Mouse (Mus musculus) Patski (cell line): Measurements from ENCODE around the gene Cox5a. TPM values are rescaled to one million over a fixed set of nuclear protein-coding genes. Genes with fewer than 3 reads are reported as not detected.
A peak's percentile ranks its signal among the peaks of the same experiment; 100 is the strongest.

Source experiments
- ATAC-seq: fragments of 100-300 bp; one replicate; pipeline ENCODE4 v1.8.0; 2021
- CTCF ChIA-PET: fragments of 350-600 bp; sonication (Branson Sonifier 250); formaldehyde crosslinking; loops from one replicate; lab custom pipeline; 2022; ENCODE audit warnings: inconsistent platforms; lab: Charles Lee
- POLR2A ChIA-PET: fragments of 350-600 bp; sonication (Branson Sonifier 250); formaldehyde crosslinking; loops from one replicate; lab custom pipeline; 2022; ENCODE audit warnings: antibody characterized with exemption, inconsistent platforms; lab: Charles Lee
- DNase-seq: peaks from one replicate; pipeline ENCODE4 v3.0.0-alpha.2; 2011; ENCODE audit warnings: low read depth, low spot score
- H3K27me3 ChIP-seq: fragments of 371-371 bp; one replicate; pipeline ENCODE4 v1.5.1; 2021
- CTCF ChIP-seq: fragments of 100-300 bp; IDR thresholded peaks from one replicate; pipeline ENCODE4 v1.5.1; 2021
- in situ Hi-C: fragments of 300-500 bp; cut with MboI; formaldehyde crosslinking; loops from 3 replicates; pipeline ENCODE4 v1.11.1; 2018; ENCODE audit warnings: low pct_unique_long_range_greater_than_20kb, mixed read lengths
- polyA plus RNA-seq: library from polyadenylated mRNA; unstranded; gene quantifications from one replicate; pipeline ENCODE4 v1.2.3, GENCODE M21; 2021

Cox5a gene
- polyA plus RNA-seq, 1 experiment from 2014 or later, result 1,082 TPM

GRCm38 (mm10) chr9:57523754-57524153 lies 2.7 kb downstream of the Cox5a start:
- H3K27me3 ChIP-seq, result no peaks in the 10 kb centered on the region
- ATAC-seq (no peak), DNase-seq (no peak)
- ChIA-PET CTCF (interaction anchor here (1.3 to 1.6 kb wide), 2 partner anchors 9 to 18 kb away, joined by 4 to 5 read pairs; no protein-coding TSS in a partner anchor), POLR2A (no interaction called here)
- TF ChIP-seq CTCF, result peak; percentile 28
- in situ Hi-C loops, result loop anchor here (5.0 kb wide), 2 partner anchors 119 to 316 kb away; no protein-coding TSS in a partner anchor

- ATAC-seq (no peak), DNase-seq (no peak)
- in situ Hi-C loops, result loop anchor here (5.0 kb wide), 2 partner anchors 118 to 317 kb away; no protein-coding TSS in a partner anchor
- no peaks in the 10 kb centered on the region for H3K27me3 ChIP-seq
- ChIA-PET POLR2A (interaction anchor here (0.6 kb wide), 1 partner anchor 345 kb away, joined by 4 read pairs; no protein-coding TSS in a partner anchor), CTCF (interaction anchor here (0.7 to 1.6 kb wide), 3 partner anchors 8 to 39 kb away, joined by 3 to 5 read pairs (median 4); no protein-coding TSS in a partner anchor)
- no peak for TF ChIP-seq CTCF
These were observed 3.4 kb downstream of the Cox5a start for GRCm38 (mm10) chr9:57524439-57524838.

GRCm38 (mm10) chr9:57525516-57525915 lies 4.4 kb downstream of the Cox5a start:
- ATAC-seq (no peak), DNase-seq (no peak)
- in situ Hi-C loops, result no loop called here
- ChIA-PET CTCF (no interaction called here), POLR2A (no interaction called here)
- no peaks in the 10 kb centered on the region for H3K27me3 ChIP-seq
- no peak for TF ChIP-seq CTCF

- H3K27me3 ChIP-seq, result no peaks in the 10 kb centered on the region
- ChIA-PET POLR2A (no interaction called here), CTCF (interaction anchor here (1.1 kb wide), 1 partner anchor 9 kb away, joined by 3 read pairs; no protein-coding TSS in a partner anchor)
- ATAC-seq (no peak), DNase-seq (no peak)
- TF ChIP-seq CTCF, result no peak
- in situ Hi-C loops, result no loop called here
These were observed 5.4 kb downstream of the Cox5a start for GRCm38 (mm10) chr9:57526435-57526834.

- TF ChIP-seq CTCF, result no peak
- ATAC-seq (no peak), DNase-seq (no peak)
- POLR2A ChIA-PET, result no interaction called here
- in situ Hi-C loops, result no loop called here
- no peaks in the 10 kb centered on the region for H3K27me3 ChIP-seq
- CTCF ChIA-PET, result interaction anchor here (0.8 kb wide), 1 partner anchor 8 kb away, joined by 4 read pairs; no protein-coding TSS in a partner anchor
These were observed 10.9 kb downstream of the Cox5a start for GRCm38 (mm10) chr9:57531946-57532345.

- TF ChIP-seq CTCF, result no peak
- CTCF ChIA-PET, result interaction anchor here (2.0 kb wide), 1 partner anchor 15 kb away, joined by 6 read pairs; the partner anchor contains the start of gene Cox5a
- no peaks in the 10 kb centered on the region for H3K27me3 ChIP-seq
- DNase-seq, result no peak
- POLR2A ChIA-PET, result interaction anchor here (0.7 to 1.1 kb wide), 3 partner anchors 15 to 307 kb away, joined by 4 to 10 read pairs (median 5); partner anchors contain the start of gene Cox5a
- in situ Hi-C loops, result no loop called here
- no peak for ATAC-seq
These were observed 15.3 kb downstream of the Cox5a start for GRCm38 (mm10) chr9:57536362-57536761.

- ChIA-PET POLR2A (interaction anchor here (1.3 kb wide), 1 partner anchor 13 kb away, joined by 4 read pairs; no protein-coding TSS in a partner anchor), CTCF (interaction anchor here (2.0 kb wide), 1 partner anchor 16 kb away, joined by 6 read pairs; the partner anchor contains the start of gene Cox5a)
- no peak for TF ChIP-seq CTCF
- ATAC-seq (peak; percentile 77), DNase-seq (no peak)
- in situ Hi-C loops, result no loop called here
- H3K27me3 ChIP-seq, result no peaks in the 10 kb centered on the region
These were observed 16.1 kb downstream of the Cox5a start, which contains the start of gene Fam219b for GRCm38 (mm10) chr9:57537044-57537727. Fam219b (plus strand) TSS chr9:57537528.

GRCm38 (mm10) chr9:57537728-57538181 lies 16.7 kb downstream of the Cox5a start:
- peak; percentile 6 for ATAC-seq
- POLR2A ChIA-PET, result interaction anchor here (1.3 kb wide), 1 partner anchor 12 kb away, joined by 4 read pairs; no protein-coding TSS in a partner anchor
- in situ Hi-C loops, result no loop called here
- H3K27me3 ChIP-seq, result no peaks in the 10 kb centered on the region
- DNase-seq, result no peak
- TF ChIP-seq CTCF, result no peak
- CTCF ChIA-PET, result no interaction called here

- CTCF ChIA-PET, result no interaction called here
These were observed 18.5 kb downstream of the Cox5a start for GRCm38 (mm10) chr9:57539550-57539949.

GRCm38 (mm10) chr9:57541312-57541711 lies 20.2 kb downstream of the Cox5a start:
- ChIA-PET CTCF (interaction anchor here (0.9 to 1.3 kb wide), 8 partner anchors 9 to 110 kb away, joined by 3 to 5 read pairs (median 3); no protein-coding TSS in a partner anchor), POLR2A (interaction anchor here (0.8 kb wide), 1 partner anchor 10 kb away, joined by 4 read pairs; no protein-coding TSS in a partner anchor)
- in situ Hi-C loops, result no loop called here
- no peak for ATAC-seq
- H3K27me3 ChIP-seq, result no peaks in the 10 kb centered on the region
- TF ChIP-seq CTCF, result no peak
- no peak for DNase-seq

More at GRCm38 (mm10) chr9:57539550-57539949, 18.5 kb downstream of the Cox5a start:
- TF ChIP-seq CTCF, result no peak
- in situ Hi-C loops, result no loop called here
- POLR2A ChIA-PET, result interaction anchor here (0.7 kb wide), 1 partner anchor 13 kb away, joined by 3 read pairs; the partner anchor contains the start of gene Mpi
- H3K27me3 ChIP-seq, result no peaks in the 10 kb centered on the region
- ATAC-seq (no peak), DNase-seq (no peak)
